Mouse (Mus musculus) cortical plate, adult 2 months (tissue): ENCODE results near the gene Csrnp3.

Experiments used
- CTCF ChIP-seq: fragments of 200-500 bp; IDR thresholded peaks from 2 replicates; pipeline ENCODE4 v1.5.1; 2011; ENCODE audit warnings: mild to moderate bottlenecking, control low read depth, low read length; ENCODE audit not compliant: insufficient read depth; ENCODE audit errors: extremely low read depth
- POLR2A ChIP-seq: fragments of 200-500 bp; IDR thresholded peaks from 2 replicates; pipeline ENCODE4 v1.6.1; 2011; ENCODE audit warnings: mild to moderate bottlenecking, low read length, control low read depth; ENCODE audit not compliant: insufficient read depth; ENCODE audit errors: extremely low read depth

GRCm38 (mm10) chr2:65968810-65969209 is 123.2 kb downstream of the Csrnp3 start:
- TF ChIP-seq CTCF (no peak), POLR2A (peak; percentile 48; the same call in 1 of the 2 replicates)
